Mouse (Mus musculus) heart, adult 2 months (tissue): Measurements from ENCODE around the gene Sirt2. TPM values are rescaled to one million over a fixed set of nuclear protein-coding genes. Genes with fewer than 3 reads are reported as not detected.
A peak's percentile ranks its signal among the peaks of the same experiment; 100 is the strongest.

Experiments used
- DNase-seq, 2 experiments: peaks; one replicate each; pipeline ENCODE4 v3.0.0; 2021
- H3K27ac ChIP-seq: fragments of 200-600 bp; 2 replicates; pipeline ENCODE4 v1.8.1; 2022
- H3K27me3 ChIP-seq: fragments of 200-500 bp; 2 replicates; pipeline ENCODE4 v1.6.1; 2012; ENCODE audit warnings: mild to moderate bottlenecking, low read length, inconsistent platforms, mixed read lengths; ENCODE audit not compliant: control insufficient read depth, insufficient read depth
- H3K36me3 ChIP-seq: fragments of 200-500 bp; 2 replicates; pipeline ENCODE4 v1.6.1; 2012; ENCODE audit warnings: low read length, inconsistent platforms; ENCODE audit not compliant: control insufficient read depth, insufficient read depth
- H3K4me1 ChIP-seq: fragments of 200-500 bp; 2 replicates; pipeline ENCODE4 v1.6.1; 2011; ENCODE audit warnings: low read length; ENCODE audit not compliant: control insufficient read depth, insufficient read depth
- H3K4me3 ChIP-seq: fragments of 200-600 bp; 2 replicates; pipeline ENCODE4 v1.8.1; 2022
- H3K79me2 ChIP-seq: fragments of 200-500 bp; replicated peaks from 2 replicates; pipeline ENCODE4 v1.6.1; 2012; ENCODE audit warnings: mild to moderate bottlenecking, inconsistent platforms, low read length, moderate library complexity, mixed read lengths; ENCODE audit not compliant: control insufficient read depth, insufficient read depth
- H3K9ac ChIP-seq: fragments of 200-500 bp; 2 replicates; pipeline ENCODE4 v1.6.1; 2012; ENCODE audit warnings: low read depth, mild to moderate bottlenecking, control low read depth, inconsistent platforms, low read length, mixed read lengths
- CTCF ChIP-seq: fragments of 200-600 bp; IDR thresholded peaks from 2 replicates; pipeline ENCODE4 v1.8.1; 2022; ENCODE audit warnings: antibody characterized with exemption, mild to moderate bottlenecking, moderate library complexity
- EP300 ChIP-seq: fragments of 200-500 bp; IDR thresholded peaks from 2 replicates; pipeline ENCODE4 v1.6.1; 2011; ENCODE audit warnings: low read depth, low read length, control low read depth; ENCODE audit not compliant: insufficient read depth
- POLR2A ChIP-seq: fragments of 200-500 bp; IDR thresholded peaks from 2 replicates; pipeline ENCODE4 v1.6.1; 2011; ENCODE audit warnings: mild to moderate bottlenecking, low read depth, low read length, control low read depth; ENCODE audit not compliant: insufficient read depth
- WGBS: fragments of 180-500 bp; shearing (Covaris S2); methylation state at CpG from one replicate; pipeline ENCODE4 v1.1.7; 2018; 5-methylcytosine and 5-hydroxymethylcytosine counted together
- intact Hi-C: fragments of 180-260 bp; cut with DNase I; formaldehyde crosslinking; loops from one replicate; pipeline ENCODE4 v1.15.1; 2025
- polyA plus RNA-seq: library from polyadenylated mRNA; depleted of rRNA; stranded (reverse); fragments of >200 nt; gene quantifications from 2 replicates; pipeline ENCODE4 v1.2.3, GENCODE M21; 2012
- total RNA-seq, 2 experiments: library from RNA; stranded (reverse); gene quantifications; 2 replicates each; pipeline ENCODE4 v1.2.3; 2021

Sirt2 gene
- total and polyA plus RNA-seq, 3 experiments, result 78.8 to 92.3 (median 82.9) TPM

GRCm38 (mm10) chr7:28808221-28808941 lies 41.8 kb downstream of the Sirt2 start, which contains the start of gene Hnrnpl:
Hnrnpl (plus strand) TSS chr7:28808541.
- peak within 1 kb of the TSS; percentile 99 for H3K27ac ChIP-seq
- DNase-seq, result peak in 1 of 2 experiments; percentile 60
- H3K4me3 ChIP-seq, result peak within 1 kb of the TSS; percentile 93
- TF ChIP-seq CTCF (no peak), POLR2A (peak; percentile 46; the same call in 1 of the 2 replicates), EP300 (peak; percentile 41; the same call in 1 of the 2 replicates)
- intact Hi-C loops, result no loop called here
- H3K9ac ChIP-seq, result peak within 1 kb of the TSS; percentile 94
- no peaks in the 10 kb centered on the region for H3K27me3 ChIP-seq
- peaks cover 10% of the 10 kb centered on the region for H3K36me3 ChIP-seq
- no peaks in the 10 kb centered on the region for H3K79me2 ChIP-seq
- peaks cover 13% of the 10 kb centered on the region for H3K4me1 ChIP-seq
- WGBS, result 3% methylated on average over 35 of the region's 35 CpGs

GRCm38 (mm10) chr7:28808957-28809393 lies 42.4 kb downstream of the Sirt2 start:
- TF ChIP-seq EP300 (peak; percentile 63; the same call in 1 of the 2 replicates), POLR2A (peak; percentile 94), CTCF (no peak)
- H3K27me3 ChIP-seq, result no peaks in the 10 kb centered on the region
- peak overlapping the region; percentile 99 for H3K27ac ChIP-seq
- peak overlapping the region; percentile 93 for H3K4me3 ChIP-seq
- H3K36me3 ChIP-seq, result peaks cover 16% of the 10 kb centered on the region
- no peaks in the 10 kb centered on the region for H3K79me2 ChIP-seq
- DNase-seq, result peak; percentile 96 to 98
- WGBS, result under 1% methylated on average over 32 of the region's 32 CpGs
- peak overlapping the region; percentile 94 for H3K9ac ChIP-seq
- H3K4me1 ChIP-seq, result peaks cover 15% of the 10 kb centered on the region
- intact Hi-C loops, result no loop called here

- no peak; the same call in 1 of the 2 replicates for TF ChIP-seq POLR2A
- TF ChIP-seq CTCF, result no peak; the same call in 1 of the 2 replicates
- TF ChIP-seq EP300, result no peak
- Histone ChIP-seq H3K27ac (peak overlapping the region; percentile 99), H3K27me3 (no peaks in the 10 kb centered on the region), H3K36me3 (peaks cover 22% of the 10 kb centered on the region), H3K9ac (peak overlapping the region; percentile 65), H3K79me2 (no peaks in the 10 kb centered on the region), H3K4me3 (peak overlapping the region; percentile 93), H3K4me1 (peaks cover 15% of the 10 kb centered on the region)
- DNase-seq, result peak; percentile 74 to 76
- 0% methylated on average over 35 of the region's 35 CpGs for WGBS
- intact Hi-C loops, result loop anchor here (5.0 kb wide), 1 partner anchor 427 kb away; the partner anchor contains the start of gene Zfp36
These were observed 43.0 kb downstream of the Sirt2 start for GRCm38 (mm10) chr7:28809401-28810089.

GRCm38 (mm10) chr7:28810107-28811066 lies 43.9 kb downstream of the Sirt2 start:
- Histone ChIP-seq H3K36me3 (peaks cover 30% of the 10 kb centered on the region), H3K27me3 (no peaks in the 10 kb centered on the region), H3K4me3 (peak overlapping the region; percentile 93), H3K27ac (peak overlapping the region; percentile 99), H3K9ac (peak overlapping the region; percentile 98), H3K79me2 (no peaks in the 10 kb centered on the region), H3K4me1 (peaks cover 20% of the 10 kb centered on the region)
- peak; percentile 98 to 100 for DNase-seq
- under 1% methylated on average over 66 of the region's 70 CpGs for WGBS
- peak; percentile 81 for TF ChIP-seq EP300
- TF ChIP-seq POLR2A, result peak; percentile 100
- TF ChIP-seq CTCF, result peak; percentile 72
- intact Hi-C loops, result loop anchor here (5.0 kb wide), 1 partner anchor 428 kb away; the partner anchor contains the start of gene Zfp36

- Histone ChIP-seq H3K27ac (peak overlapping the region; percentile 99), H3K9ac (peak overlapping the region; percentile 98), H3K79me2 (no peaks in the 10 kb centered on the region), H3K27me3 (no peaks in the 10 kb centered on the region), H3K4me1 (peaks cover 24% of the 10 kb centered on the region), H3K36me3 (peaks cover 37% of the 10 kb centered on the region), H3K4me3 (peak overlapping the region; percentile 77)
- 1% methylated on average over 40 of the region's 40 CpGs for WGBS
- peak; percentile 94 to 96 for DNase-seq
- TF ChIP-seq CTCF (no peak), POLR2A (0 out of 2 replicates have a peak, but pooled peaks have one; percentile 32), EP300 (0 out of 2 replicates have a peak, but pooled peaks have one; percentile 30)
- intact Hi-C loops, result loop anchor here (5.0 kb wide), 1 partner anchor 429 kb away; the partner anchor contains the start of gene Zfp36
These were observed 44.7 kb downstream of the Sirt2 start for GRCm38 (mm10) chr7:28811228-28811627.
